Mouse (Mus musculus): ENCODE measurements at regions not wholly inside any gene's neighbourhood (a gene's known extent, or its start where the extent isn't known, plus 50 kb on each side); places are given as distances from the start of the nearest gene placed in this dataset.
"Not testable (repeated sequence)": the region's sequence is repeated elsewhere in the genome, so short reads cannot be mapped to it uniquely, and the experiment has no call there.

DNA sequence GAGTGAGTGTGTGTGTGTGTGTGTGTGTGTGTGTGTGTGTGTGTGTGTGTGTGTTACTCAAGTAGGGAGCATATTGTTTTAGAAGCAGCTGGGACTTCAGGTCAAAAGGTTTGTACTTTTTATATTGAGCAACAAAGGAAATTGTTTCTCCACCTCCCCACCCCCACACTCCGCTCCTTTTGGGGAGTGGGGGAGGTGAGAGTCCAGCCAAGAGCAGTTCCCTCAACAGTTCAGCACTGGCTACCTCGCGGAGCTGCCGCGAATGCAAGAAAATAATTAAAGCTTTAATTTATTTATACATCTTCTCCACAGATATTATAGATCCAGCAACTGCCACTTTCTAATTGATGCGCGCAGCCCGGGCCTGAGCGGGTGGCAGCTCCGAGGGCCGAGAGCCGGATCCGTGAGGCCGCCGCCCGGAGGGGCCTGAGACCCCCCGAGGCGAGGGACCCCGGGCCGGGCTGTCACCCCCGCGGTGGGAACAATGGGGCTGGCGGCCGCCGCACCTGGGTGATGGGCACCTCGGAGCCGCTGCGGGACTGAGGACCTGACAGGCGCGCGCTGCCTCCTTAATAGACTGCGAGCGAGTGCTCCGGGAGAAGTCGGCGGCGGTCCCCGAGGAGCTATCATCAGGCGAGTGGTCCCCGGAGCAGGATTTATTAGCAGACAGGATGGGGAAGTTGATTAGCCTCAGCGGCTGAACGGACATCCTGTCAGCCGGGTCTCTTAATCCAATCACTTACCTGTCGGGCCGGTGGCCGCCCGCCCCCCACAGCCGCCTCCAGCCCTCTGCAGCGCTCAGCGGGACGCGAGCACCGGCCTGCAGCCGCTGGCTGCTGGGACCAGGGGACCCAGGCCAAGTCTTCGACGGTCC, 124.4 kb downstream of the Melk start:
- DNase-seq (ENCODE audit: low spot score): peak; percentile 51

DNA sequence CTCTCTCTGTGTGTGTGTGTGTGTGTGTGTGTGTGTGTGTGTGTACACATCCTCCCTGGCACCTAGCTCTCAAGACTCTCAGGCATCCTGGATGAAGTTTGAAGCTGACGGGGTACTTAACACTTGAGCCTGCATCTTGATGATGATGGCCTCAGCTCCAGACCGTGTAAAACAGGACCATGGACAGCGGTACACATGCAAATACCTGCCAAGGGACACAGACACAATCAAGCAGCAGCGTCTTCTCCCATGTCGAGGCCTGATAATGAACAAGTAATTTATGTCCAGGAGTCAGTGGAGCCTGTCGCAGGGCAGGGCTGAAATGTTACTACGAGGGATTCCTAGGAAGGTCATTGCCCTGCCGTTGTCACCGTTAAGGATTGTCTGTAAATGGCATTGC, 133.9 kb downstream of the Melk start:
- DNase-seq (ENCODE audit: low spot score): peak; percentile 57

DNA sequence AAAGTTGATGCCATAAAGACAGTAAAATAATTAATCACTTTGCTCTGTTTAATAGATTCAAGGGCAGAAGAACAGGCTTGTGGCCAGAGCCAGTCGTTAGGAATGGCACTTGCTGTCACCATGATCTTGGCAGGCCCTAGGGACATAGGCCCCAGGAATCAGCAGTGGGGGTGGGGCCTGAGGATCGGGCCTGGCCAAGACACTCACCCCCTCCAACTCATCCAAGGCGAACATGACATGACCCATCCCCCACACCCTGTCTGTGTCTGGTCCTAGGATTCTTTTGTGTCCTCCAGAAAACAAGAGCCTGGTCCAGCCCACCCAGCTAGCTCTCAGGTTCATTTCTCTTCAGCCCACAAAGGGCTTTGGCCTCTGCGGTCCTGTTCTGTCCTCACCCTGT, 144.8 kb downstream of the Melk start:
- DNase-seq (ENCODE audit: low spot score): peak; percentile 58

DNA sequence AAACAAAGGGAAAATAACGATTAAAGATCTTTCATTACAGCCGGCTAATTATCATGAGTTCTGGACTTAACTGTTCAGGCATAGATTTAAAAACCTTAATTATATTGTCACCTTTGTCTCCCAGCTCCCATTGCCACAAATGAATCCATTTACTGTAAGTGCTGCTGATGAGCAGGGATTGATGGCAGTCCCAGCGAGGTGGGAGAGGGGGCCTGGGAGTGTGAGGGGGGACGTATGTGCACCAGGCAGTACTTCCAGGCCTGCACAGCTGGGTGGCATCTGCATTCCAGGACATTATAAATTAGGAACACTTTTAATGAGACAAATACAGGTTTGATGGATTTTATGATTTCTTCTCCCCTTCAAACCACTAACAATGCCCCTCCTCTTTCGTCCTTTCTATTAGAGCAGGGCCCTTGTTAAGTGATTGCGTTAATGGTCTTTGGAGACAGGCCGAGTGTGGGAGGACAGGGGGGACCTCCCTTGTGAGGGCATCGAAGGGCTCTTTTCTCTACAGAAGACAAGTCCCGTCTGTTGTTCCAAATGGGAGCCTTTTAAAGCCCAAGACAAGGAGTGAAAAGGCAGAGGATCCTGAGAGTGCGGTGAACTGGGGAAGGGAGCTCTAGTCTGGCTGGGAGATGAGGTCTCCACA, 150.3 kb downstream of the Melk start:
- DNase-seq (ENCODE audit: low spot score): peak; percentile 32

DNA sequence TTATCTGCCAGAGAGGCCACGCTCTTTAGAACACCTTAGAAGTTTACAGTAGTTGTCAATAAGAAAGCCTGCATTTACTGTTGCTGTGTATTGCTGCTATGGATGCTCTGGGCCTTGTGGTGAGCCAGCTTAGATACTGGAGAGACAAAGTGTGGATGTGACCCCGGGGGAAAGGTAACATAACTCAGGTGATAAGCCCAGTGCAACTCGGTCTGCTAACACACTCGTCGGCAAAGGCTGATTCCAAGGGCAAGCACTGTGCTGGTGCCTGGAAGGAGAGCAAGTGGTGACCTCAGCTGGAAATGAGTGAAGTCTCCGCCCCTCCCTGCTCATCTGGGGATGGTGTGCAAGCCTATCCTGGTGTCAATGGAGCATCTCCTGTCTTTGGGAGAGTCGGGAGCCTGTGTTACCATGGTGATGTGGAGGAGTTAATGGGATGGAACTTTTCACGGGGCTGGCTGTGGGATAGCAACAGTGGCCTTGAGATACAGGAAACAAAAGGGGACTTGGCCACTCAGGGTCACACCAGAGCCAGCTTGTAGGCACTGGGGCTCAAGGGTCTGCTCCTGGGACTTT, 151.5 kb downstream of the Melk start:
- DNase-seq (ENCODE audit: low spot score): peak; percentile 43

DNA sequence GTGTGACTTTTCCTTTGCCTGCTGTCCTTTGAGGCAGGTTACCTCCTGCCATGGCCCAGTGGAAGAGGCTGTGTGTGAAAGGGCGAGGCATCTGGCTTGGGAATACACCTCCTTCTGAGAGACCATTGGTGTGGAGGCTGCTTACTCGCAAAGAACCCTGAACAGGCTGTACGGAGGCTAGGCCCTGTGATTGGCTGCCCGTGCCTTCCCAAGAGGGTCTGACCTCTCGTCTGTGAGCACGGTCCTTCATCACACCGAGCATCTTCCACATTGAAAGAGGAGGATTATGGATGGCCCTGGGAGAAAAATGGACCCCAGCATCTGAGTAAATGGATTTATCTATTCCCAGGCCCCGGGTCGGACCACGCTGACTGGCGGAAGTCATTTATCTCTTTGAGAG, 152.9 kb downstream of the Melk start:
- DNase-seq (ENCODE audit: low spot score): no peak

DNA sequence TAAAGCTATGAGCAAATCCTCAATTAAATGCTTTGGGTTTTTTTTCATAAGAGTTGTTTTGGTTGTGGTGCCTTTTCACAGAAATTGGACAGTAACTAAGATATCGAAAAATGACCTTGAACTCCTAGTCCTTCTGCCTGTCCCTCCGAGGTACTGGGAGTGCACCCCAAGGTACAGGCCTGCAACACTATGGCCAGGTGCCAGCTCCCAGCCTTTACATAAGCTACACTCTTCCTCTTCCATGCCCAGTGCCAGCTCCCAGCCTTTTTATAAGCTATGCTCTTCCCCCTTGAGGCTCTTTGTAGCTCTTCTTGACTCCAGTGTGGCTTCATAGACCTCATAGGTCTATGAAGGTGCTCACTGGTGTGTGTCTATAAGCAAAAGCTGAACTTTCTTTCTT, 155.2 kb downstream of the Melk start:
- DNase-seq (ENCODE audit: low spot score): no peak

DNA sequence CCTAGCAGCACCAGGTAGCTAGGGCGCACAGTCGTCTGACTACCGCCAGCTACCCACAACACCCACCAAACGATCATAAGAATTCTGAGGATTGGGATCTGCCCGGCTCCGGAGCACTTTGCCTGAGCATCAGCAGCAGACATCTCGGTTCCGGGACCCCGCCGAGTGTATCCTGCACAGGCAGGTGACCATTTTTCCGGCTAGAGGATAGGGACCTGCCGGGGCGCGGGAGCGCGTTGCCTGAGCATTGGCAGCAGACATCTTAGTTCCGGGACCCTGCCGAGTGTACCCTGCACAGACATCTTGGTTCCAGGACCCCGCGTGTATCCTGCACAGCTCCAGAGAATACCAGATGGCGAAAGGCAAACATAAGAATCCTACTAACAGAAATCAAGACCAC, 172.8 kb downstream of the Melk start:
- not testable (repeated sequence) for DNase-seq (ENCODE audit: low spot score)
